Mouse (Mus musculus): ENCODE measurements at regions not wholly inside any gene's neighbourhood (a gene's known extent, or its start where the extent isn't known, plus 50 kb on each side); places are given as distances from the start of the nearest gene placed in this dataset.
"Not testable (repeated sequence)": the region's sequence is repeated elsewhere in the genome, so short reads cannot be mapped to it uniquely, and the experiment has no call there.

GRCm38 (mm10) chr13:75484252-75484651 lies 222.3 kb upstream of the Ell2 start:
- not testable (repeated sequence) for DNase-seq (ENCODE audit: low spot score in 2 of 2)

GRCm38 (mm10) chr13:75501530-75501929 lies 205.0 kb upstream of the Ell2 start:
- no peak for DNase-seq (ENCODE audit: low spot score in 2 of 2)

- no peak for DNase-seq (ENCODE audit: low spot score in 2 of 2)
Measured at GRCm38 (mm10) chr13:75503394-75503793, 203.2 kb upstream of the Ell2 start.

- no peak for DNase-seq (ENCODE audit: low spot score in 2 of 2)
Measured at GRCm38 (mm10) chr13:75514315-75515020, 192.1 kb upstream of the Ell2 start.

- no peak for DNase-seq (ENCODE audit: low spot score in 2 of 2)
Measured at GRCm38 (mm10) chr13:75523293-75524278, 183.0 kb upstream of the Ell2 start.

GRCm38 (mm10) chr13:75524481-75524880 lies 182.1 kb upstream of the Ell2 start:
- DNase-seq (ENCODE audit: low spot score in 2 of 2), result no peak

GRCm38 (mm10) chr13:75531566-75531965 lies 175.0 kb upstream of the Ell2 start:
- DNase-seq (ENCODE audit: low spot score in 2 of 2), result no peak

GRCm38 (mm10) chr13:75541446-75541845 lies 165.1 kb upstream of the Ell2 start:
- DNase-seq (ENCODE audit: low spot score in 2 of 2), result no peak

- no peak for DNase-seq (ENCODE audit: low spot score in 2 of 2)
Measured at GRCm38 (mm10) chr13:75542253-75542945, 164.2 kb upstream of the Ell2 start.

- DNase-seq (ENCODE audit: low spot score in 2 of 2), result no peak
Measured at GRCm38 (mm10) chr13:75542946-75543327, 163.6 kb upstream of the Ell2 start.

- no peak for DNase-seq (ENCODE audit: low spot score in 2 of 2)
Measured at GRCm38 (mm10) chr13:75543595-75543994, 163.0 kb upstream of the Ell2 start.

- no peak for DNase-seq (ENCODE audit: low spot score in 2 of 2)
Measured at GRCm38 (mm10) chr13:75544728-75545127, 161.8 kb upstream of the Ell2 start.

- DNase-seq (ENCODE audit: low spot score in 2 of 2), result no peak
Measured at GRCm38 (mm10) chr13:75547791-75548190, 158.8 kb upstream of the Ell2 start.

GRCm38 (mm10) chr13:75578971-75579370 lies 127.6 kb upstream of the Ell2 start:
- DNase-seq (ENCODE audit: low spot score in 2 of 2), result no peak

- no peak for DNase-seq (ENCODE audit: low spot score in 2 of 2)
Measured at GRCm38 (mm10) chr13:75590836-75591235, 115.7 kb upstream of the Ell2 start.

GRCm38 (mm10) chr13:75596856-75597255 lies 109.7 kb upstream of the Ell2 start:
- no peak for DNase-seq (ENCODE audit: low spot score in 2 of 2)

GRCm38 (mm10) chr13:75598186-75598585 lies 108.4 kb upstream of the Ell2 start:
- DNase-seq (ENCODE audit: low spot score in 2 of 2), result no peak

- no peak for DNase-seq (ENCODE audit: low spot score in 2 of 2)
Measured at GRCm38 (mm10) chr13:75598675-75599074, 107.9 kb upstream of the Ell2 start.

GRCm38 (mm10) chr13:75623229-75623628 lies 83.3 kb upstream of the Ell2 start:
- DNase-seq (ENCODE audit: low spot score in 2 of 2), result no peak

- DNase-seq (ENCODE audit: low spot score in 2 of 2), result no peak
Measured at GRCm38 (mm10) chr13:75627405-75627804, 79.2 kb upstream of the Ell2 start.

GRCm38 (mm10) chr13:75631048-75631447 lies 75.5 kb upstream of the Ell2 start:
- no peak for DNase-seq (ENCODE audit: low spot score in 2 of 2)

GRCm38 (mm10) chr13:75647513-75647912 lies 59.0 kb upstream of the Ell2 start:
- DNase-seq (ENCODE audit: low spot score in 2 of 2), result no peak
